Mouse (Mus musculus): ENCODE measurements at regions not wholly inside any gene's neighbourhood (a gene's known extent, or its start where the extent isn't known, plus 50 kb on each side); places are given as distances from the start of the nearest gene placed in this dataset.

DNA sequence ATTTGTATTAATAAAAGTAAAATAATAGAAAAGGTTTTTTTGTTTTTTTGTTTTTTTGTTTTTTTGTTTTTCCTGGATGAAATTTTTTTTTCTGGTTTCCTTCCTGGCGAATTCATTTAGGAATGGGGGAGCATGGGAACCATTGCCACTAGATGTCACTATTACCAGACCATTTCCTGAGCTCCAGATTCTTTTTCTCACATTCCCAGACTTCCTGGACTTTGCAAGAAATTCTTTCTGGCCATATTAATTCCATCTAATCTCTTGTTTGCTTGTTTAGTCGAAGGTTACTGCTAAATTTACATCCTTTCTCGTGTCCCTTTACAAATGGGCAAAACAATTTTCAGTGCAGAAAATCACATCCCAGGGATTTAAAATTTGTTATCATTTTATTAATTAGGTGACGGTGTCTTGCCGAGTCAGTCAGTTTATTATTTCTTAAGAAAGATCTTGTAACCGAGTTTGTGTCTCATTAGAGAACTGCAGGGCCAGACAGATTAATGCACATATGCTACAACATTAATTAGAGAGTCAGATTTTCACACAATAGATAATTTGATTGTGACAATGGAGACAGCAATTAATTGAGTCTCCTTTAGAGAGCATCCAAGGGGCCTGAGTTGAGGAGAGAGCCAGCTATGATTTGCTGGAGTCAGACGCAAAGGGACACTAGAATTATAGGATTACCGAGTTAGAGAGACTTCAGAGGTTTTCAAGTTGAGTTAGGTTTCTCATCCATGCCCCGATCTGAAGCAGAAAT is 1702.5 kb upstream of the Tenm2 start:
- DNase-seq (ENCODE audit: extremely low spot score): peak; percentile 6
